Mouse (Mus musculus) kidney, adult 10 weeks (tissue): ENCODE measurements around the gene Fate1. TPM values are rescaled to one million over a fixed set of nuclear protein-coding genes. Genes with fewer than 3 reads are reported as not detected.

Experiments
- polyA plus RNA-seq: library from polyadenylated mRNA; stranded (reverse); fragments of 350-450 nt; fragmentation: Illumina TruSeq; extraction: RNeasy Lipid Tissue Mini Kit (QIAGEN cat#74804); gene quantifications from one replicate; pipeline ENCODE4 v1.2.3, GENCODE M21; 2014; ENCODE audit warnings: low read depth, low replicate concordance

Fate1 gene
- not detected for polyA plus RNA-seq

DNA sequence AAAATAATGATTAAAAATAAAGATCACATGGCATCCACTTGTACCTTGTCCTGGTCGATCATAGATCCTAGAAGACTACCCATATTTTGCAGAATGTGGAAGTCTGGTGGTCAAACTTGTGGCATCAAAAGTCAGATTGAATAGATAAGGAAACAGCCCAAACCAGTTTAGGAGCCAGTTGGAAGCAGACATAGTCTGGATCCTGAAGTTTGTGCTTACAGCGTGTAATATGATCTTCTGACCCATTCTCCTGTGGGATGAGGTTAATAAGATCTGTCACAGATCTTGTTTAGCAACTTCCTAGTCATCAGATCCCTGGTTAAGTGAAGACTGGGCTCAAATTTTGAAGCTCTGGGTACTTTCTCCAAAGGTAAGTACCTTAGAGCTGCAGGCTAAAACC, at the start of gene Fate1:
Fate1 (plus strand) TSS at position 301 of the 400 bp plus-strand sequence.

DNA sequence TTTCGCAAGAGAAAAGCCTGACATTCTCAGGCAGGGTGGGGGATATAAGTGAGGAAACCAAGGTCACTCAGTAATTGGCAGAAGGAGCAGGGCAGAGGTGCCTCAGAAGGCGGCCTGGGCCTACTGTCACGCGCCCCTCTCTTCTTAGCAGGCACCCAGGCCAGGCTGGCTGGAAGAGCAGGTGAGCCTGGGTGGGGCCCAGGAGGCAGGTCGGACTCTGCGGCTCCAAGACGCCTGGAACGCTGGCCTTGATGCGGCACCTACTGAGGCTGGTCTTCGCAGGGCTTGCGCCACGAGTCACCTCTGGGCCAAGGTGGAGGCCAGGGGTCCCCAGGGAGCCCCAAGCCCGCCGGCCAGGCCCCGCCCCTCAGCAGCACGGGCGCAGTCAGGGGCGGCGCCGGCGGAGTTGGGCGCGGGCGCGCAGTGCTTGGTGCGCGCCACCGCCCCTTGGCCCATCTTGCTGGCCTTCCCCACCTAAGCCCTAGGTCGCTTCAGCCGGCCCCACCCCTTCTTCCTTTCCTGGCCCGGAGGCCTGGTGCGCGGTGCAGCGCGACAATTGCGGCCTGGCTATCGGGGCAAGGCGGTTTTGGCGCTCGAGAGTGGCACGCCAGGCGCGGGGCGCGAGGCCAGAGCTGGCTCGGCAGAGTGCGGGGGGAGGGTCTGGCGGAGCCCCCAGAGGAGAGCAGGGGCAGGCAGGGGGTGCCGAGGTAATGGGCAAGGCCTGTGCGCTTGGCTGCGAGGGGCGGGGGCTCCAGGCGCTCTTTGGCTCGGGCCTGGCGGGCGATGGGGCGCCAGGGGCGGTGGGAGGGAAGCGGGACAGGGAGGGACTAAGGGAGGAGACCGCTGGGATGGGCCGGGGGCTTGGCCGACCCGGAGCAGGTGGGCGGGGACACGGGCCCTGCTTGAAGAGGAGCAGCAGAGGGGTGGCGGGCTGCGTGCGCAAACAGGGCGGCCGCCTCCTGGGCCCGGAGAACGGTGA, 10.4 kb upstream of the Fate1 start, which contains the start of gene Prrg3:
Prrg3 (plus strand) TSS at position 552 of the 979 bp plus-strand sequence.

DNA sequence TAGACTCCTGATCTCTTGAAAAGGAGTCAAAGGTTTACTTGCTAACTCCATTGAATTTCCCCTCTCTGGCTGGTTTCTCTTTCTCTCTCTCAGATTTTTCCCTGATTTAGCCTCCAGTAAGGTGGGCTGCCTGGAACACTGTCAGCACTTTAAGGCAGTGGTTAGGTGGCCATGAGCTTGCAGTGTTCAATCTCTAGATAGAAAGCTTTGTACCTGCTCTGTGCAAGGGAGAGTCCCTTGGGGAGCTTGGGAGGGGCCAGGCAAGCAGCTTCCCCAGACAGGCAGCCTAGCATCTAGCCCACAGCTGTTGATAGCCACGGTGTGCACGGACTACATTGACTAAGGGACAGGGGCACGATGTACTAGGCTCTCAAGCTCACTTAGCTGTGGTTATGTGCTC, 18.8 kb downstream of the Fate1 start, which contains the start of gene Cnga2:
Cnga2 (plus strand) TSS at position 301 of the 400 bp plus-strand sequence.

Other genes with a start within 250 kb of the Fate1 start
- 121 TPM for gene Vma21, start 157.1 kb upstream of the Fate1 start, polyA plus RNA-seq
- gene Gm1141, start 52.0 kb upstream of the Fate1 start, polyA plus RNA-seq: 0.24 TPM
- gene Prrg3, start 10.4 kb upstream of the Fate1 start, polyA plus RNA-seq: 0.97 TPM
- gene Cnga2, start 18.9 kb downstream of the Fate1 start, polyA plus RNA-seq: not detected
- gene Magea4, start 249.0 kb downstream of the Fate1 start, polyA plus RNA-seq: not detected